19 mouse cellular contexts compared by ENCODE assay signal in the genomic region with DNA sequence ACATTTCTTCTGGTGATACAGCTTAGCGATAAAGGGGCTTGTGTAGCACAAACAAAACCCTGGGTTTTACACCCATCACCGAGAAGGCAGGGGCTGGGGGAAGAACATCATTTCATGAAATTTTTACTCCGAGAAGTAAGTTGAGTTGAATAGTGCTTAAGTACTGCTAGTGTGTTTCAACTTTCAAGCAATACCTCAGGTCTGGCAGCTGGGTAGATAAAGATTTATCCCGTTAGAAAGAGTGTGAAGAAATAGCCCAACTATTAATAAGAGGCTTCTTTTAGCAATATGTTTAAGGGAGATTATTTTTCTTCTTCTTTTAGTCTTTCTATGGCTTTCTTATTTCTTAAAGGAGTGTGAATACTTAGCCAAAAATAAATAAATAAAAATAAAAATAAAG. TPM values are rescaled to one million over a fixed set of nuclear protein-coding genes. Genes with fewer than 3 reads are reported as not detected.
DNase-seq lines count a peak whose midpoint lies in the region; ATAC-seq and TF ChIP-seq lines count a peak whose summit lies in the region.
"Had no signal": no experiment of that assay in that cellular context is flagged by ENCODE, and none has a peak within 500 bp of the region (broad histone marks: within the 10 kb centered on the region; RNA-seq: fewer than 3 reads in every experiment).

No protein-coding gene starts in this region.

- H3K4me2 ChIP-seq in heart, embryonic 13.5 days = peak overlapping the region; percentile 47; the same call in 1 of the 2 replicates
- peak overlapping the region; percentile 65 for H3K4me2 ChIP-seq in liver, embryonic 13.5 days
- H3K4me2 ChIP-seq: midbrain, embryonic 15.5 days had no signal

- peaks cover 4% of the 10 kb centered on the region; the same call in 1 of the 2 replicates for H3K27me3 ChIP-seq in heart, embryonic 13.5 days (replicated peaks)
- no peaks in the 10 kb centered on the region for H3K27me3 ChIP-seq in spleen, adult 2 months (ENCODE audit: control insufficient read depth, insufficient read depth, low read length)
- 0 out of 2 replicates have a peak, but pooled peaks cover 9% of the 10 kb centered on the region for H3K27me3 ChIP-seq in liver, embryonic 13.5 days
- H3K27me3 ChIP-seq: midbrain, embryonic 15.5 days had no signal

- peak overlapping the region; percentile 59; the same call in 1 of the 2 replicates for H3K27ac ChIP-seq in heart, embryonic 13.5 days (replicated peaks)
- peak overlapping the region; percentile 17; the same call in 1 of the 2 replicates for H3K27ac ChIP-seq in spleen, adult 2 months (ENCODE audit: insufficient read depth, low read length)
- peak overlapping the region; percentile 100 for H3K27ac ChIP-seq in liver, embryonic 13.5 days
- H3K27ac ChIP-seq: hindbrain, postnatal 0 days; midbrain, embryonic 15.5 days had no signal

- no peak overlapping the region for H3K4me3 ChIP-seq in heart, embryonic 13.5 days
- H3K4me3 ChIP-seq in spleen, adult 2 months (ENCODE audit: extremely low read depth, insufficient read depth, insufficient read length) = no peak overlapping the region
- H3K4me3 ChIP-seq in liver, embryonic 13.5 days (replicated peaks) = peak overlapping the region; percentile 9; the same call in 1 of the 2 replicates
- H3K4me3 ChIP-seq: hindbrain, embryonic 10.5 days; midbrain, embryonic 15.5 days; myocyte had no signal

- no peak for ATAC-seq in heart, embryonic 13.5 days (ENCODE audit: extremely low read depth, insufficient number of reproducible peaks, low FRiP score, low TSS enrichment)
- no peak for ATAC-seq in liver, embryonic 13.5 days (ENCODE audit: low read depth)
- ATAC-seq: forebrain, embryonic 16.5 days; hindbrain, postnatal 0 days; midbrain, embryonic 15.5 days had no signal

- no peak for TF ChIP-seq POLR2A in spleen, adult 2 months (IDR thresholded peaks at IDR 0.05; ENCODE audit: low read depth, low read length)

- intact Hi-C loops in heart, postnatal 25 days (cut with DNase I) = no loop called here

- 73% methylated on average over 4 of the region's 4 CpGs for WGBS in heart, embryonic 13.5 days
- WGBS in spleen, adult 2 months = 85% methylated on average over 4 of the region's 4 CpGs
- 36% methylated on average over 4 of the region's 4 CpGs for WGBS in liver, embryonic 13.5 days (ENCODE audit: insufficient replicate concordance)

- TF ChIP-seq CTCF in spleen, adult 2 months (IDR thresholded peaks at IDR 0.05; ENCODE audit: extremely low read depth, insufficient read depth, insufficient read length, insufficient replicate concordance) = no peak

- H3K36me3 ChIP-seq in heart, embryonic 13.5 days = no peaks in the 10 kb centered on the region
- H3K36me3 ChIP-seq in spleen, adult 2 months (ENCODE audit: control insufficient read depth, insufficient read depth, low read length) = no peaks in the 10 kb centered on the region
- H3K36me3 ChIP-seq in liver, embryonic 13.5 days = no peaks in the 10 kb centered on the region
- H3K36me3 ChIP-seq: hindbrain, embryonic 10.5 days; midbrain, embryonic 15.5 days had no signal

- H3K9ac ChIP-seq in heart, embryonic 13.5 days = no peak overlapping the region
- peak overlapping the region; percentile 78 for H3K9ac ChIP-seq in liver, embryonic 13.5 days
- H3K9ac ChIP-seq: midbrain, embryonic 15.5 days had no signal

- no peak for DNase-seq in heart, postnatal 25 days (ENCODE audit: low spot score)
- no peak for DNase-seq in spleen, adult 2 months (ENCODE audit: low read depth in 1 of 2, low spot score in 2 of 2)
- no peak for DNase-seq in spleen, postnatal 36 days (ENCODE audit: low spot score in 2 of 2)
- no peak for DNase-seq in liver, embryonic 13.5 days
- DNase-seq in right cerebral cortex, postnatal 4 days = no peak
- DNase-seq in kidney, postnatal 36 days = no peak
- DNase-seq: cerebellum, adult 9-10 months; kidney, adult 9 months; kidney, postnatal 25 days; layer of hippocampus, adult 9-11 months; lung, adult 2 months; spleen, adult 18-20 months; thymus, postnatal 14 days had no signal

- H3K9me3 ChIP-seq in heart, embryonic 13.5 days = no peaks in the 10 kb centered on the region; the same call in 1 of the 2 replicates
- H3K9me3 ChIP-seq in liver, embryonic 13.5 days (replicated peaks) = no peaks in the 10 kb centered on the region
- H3K9me3 ChIP-seq: hindbrain, embryonic 10.5 days; midbrain, embryonic 15.5 days had no signal

- H3K4me1 ChIP-seq in heart, embryonic 13.5 days = peaks cover 56% of the 10 kb centered on the region
- H3K4me1 ChIP-seq in spleen, adult 2 months (ENCODE audit: control insufficient read depth, insufficient read depth, insufficient read length) = no peaks in the 10 kb centered on the region
- peaks cover 96% of the 10 kb centered on the region for H3K4me1 ChIP-seq in liver, embryonic 13.5 days (replicated peaks)

RNA-seq across cellular contexts. Expression of a gene that starts 47.5 kb away (rescaled TPM):
- polyA plus RNA-seq in heart, embryonic 13.5 days (2015; fragmentation: Nextera tagmentation; extraction: Ambion mirVana) = 9.5 and 10.4 TPM in 2 replicates
- total RNA-seq in heart, postnatal 25 days (2021) = 10 to 100 TPM; 97.0 to 99.4 TPM
- polyA plus RNA-seq in spleen, adult 2 months (2012; rRNA removed) = 14.9 and 19.4 TPM in 2 replicates
- 20.1 and 20.4 TPM in 2 replicates for polyA plus RNA-seq in liver, embryonic 13.5 days (2015; fragmentation: Nextera tagmentation; extraction: Ambion mirVana)

RNA-seq across cellular contexts. Expression of a gene that starts 48.2 kb away (rescaled TPM):
- 2.4 TPM in 2 replicates for polyA plus RNA-seq in heart, embryonic 13.5 days (2015; fragmentation: Nextera tagmentation; extraction: Ambion mirVana)
- 1 to 10 TPM; 1.8 to 2.0 TPM for total RNA-seq in heart, postnatal 25 days (2021)
- 11.8 and 14.0 TPM in 2 replicates for polyA plus RNA-seq in spleen, adult 2 months (2012; rRNA removed)
- polyA plus RNA-seq in liver, embryonic 13.5 days (2015; fragmentation: Nextera tagmentation; extraction: Ambion mirVana) = 11.4 and 12.2 TPM in 2 replicates
- polyA plus RNA-seq: myocyte had no signal

Comparison
In these comparisons a context has a peak if more than half of its experiments do, and no peak if none do; other contexts are left out.
1. H3K27ac ChIP-seq: peak in every context shown above with its lines; median percentile 100 in liver, embryonic 13.5 days; 59 in heart, embryonic 13.5 days; 17 in spleen, adult 2 months.